Mouse (Mus musculus) ES-Bruce4 (cell line): ENCODE measurements around the gene Ltbp1.

ENCODE experiments used
- CTCF ChIP-seq: IDR thresholded peaks from one replicate; pipeline ENCODE4 v1.8.1; 2011; ENCODE audit warnings: low read depth, low read length
- EP300 ChIP-seq: IDR thresholded peaks from 2 replicates; pipeline ENCODE4 v1.6.1; 2011; ENCODE audit warnings: low read depth, low read length; ENCODE audit not compliant: insufficient read depth
- POLR2A ChIP-seq: IDR thresholded peaks from one replicate; pipeline ENCODE4 v1.8.1; 2011; ENCODE audit warnings: low read length; ENCODE audit not compliant: insufficient read depth

- TF ChIP-seq POLR2A (no peak), CTCF (no peak), EP300 (no peak)
Observed at GRCm38 (mm10) chr17:75349109-75349508, 343.7 kb downstream of the Ltbp1 start.
